Mouse (Mus musculus): ENCODE data around the gene Stk31. TPM values are rescaled to one million over a fixed set of nuclear protein-coding genes. Genes with fewer than 3 reads are reported as not detected.
A peak's percentile ranks its signal among the peaks of the same experiment; 100 is the strongest.
"Not testable (repeated sequence)": the region's sequence is repeated elsewhere in the genome, so short reads cannot be mapped to it uniquely, and the experiment has no call there.

The Stk31 gene
- total RNA-seq (2015; ENCODE audit: low replicate concordance) = not detected in 2 replicates
- not detected in 2 replicates for total RNA-seq (2017; ENCODE audit: low replicate concordance)

GRCm38 (mm10) chr6:49395316-49395715, at the start of gene Stk31:
Gene Stk31 (plus strand): TSS chr6:49395604.
- no peak for ATAC-seq (replicated peaks; ENCODE audit: low FRiP score, poor library complexity, severe bottlenecking)

- no peak for ATAC-seq (replicated peaks; ENCODE audit: low FRiP score, poor library complexity, severe bottlenecking)
These were observed 45.6 kb upstream of the Stk31 start for GRCm38 (mm10) chr6:49349826-49350225.

- ATAC-seq (replicated peaks; ENCODE audit: low FRiP score, poor library complexity, severe bottlenecking) = no peak
These were observed 40.8 kb upstream of the Stk31 start for GRCm38 (mm10) chr6:49354613-49355012.

GRCm38 (mm10) chr6:49355171-49355570, 40.2 kb upstream of the Stk31 start:
- ATAC-seq (replicated peaks; ENCODE audit: low FRiP score, poor library complexity, severe bottlenecking) = no peak

GRCm38 (mm10) chr6:49360420-49360819, 35.0 kb upstream of the Stk31 start:
- ATAC-seq (replicated peaks; ENCODE audit: low FRiP score, poor library complexity, severe bottlenecking) = no peak

GRCm38 (mm10) chr6:49367159-49368054, 28.0 kb upstream of the Stk31 start, which contains the start of gene Fam221a:
Gene Fam221a (plus strand): TSS chr6:49367739.
- ATAC-seq (replicated peaks; ENCODE audit: low FRiP score, poor library complexity, severe bottlenecking) = peak; percentile 87

- no peak for ATAC-seq (replicated peaks; ENCODE audit: low FRiP score, poor library complexity, severe bottlenecking)
These were observed 27.2 kb upstream of the Stk31 start for GRCm38 (mm10) chr6:49368212-49368611.

GRCm38 (mm10) chr6:49372705-49373104, 22.7 kb upstream of the Stk31 start:
- ATAC-seq (replicated peaks; ENCODE audit: low FRiP score, poor library complexity, severe bottlenecking) = no peak

- ATAC-seq (replicated peaks; ENCODE audit: low FRiP score, poor library complexity, severe bottlenecking) = no peak
These were observed 21.5 kb upstream of the Stk31 start for GRCm38 (mm10) chr6:49373943-49374342.

GRCm38 (mm10) chr6:49378328-49378727, 17.1 kb upstream of the Stk31 start:
- ATAC-seq (replicated peaks; ENCODE audit: low FRiP score, poor library complexity, severe bottlenecking) = no peak

- no peak for ATAC-seq (replicated peaks; ENCODE audit: low FRiP score, poor library complexity, severe bottlenecking)
These were observed 1.1 kb upstream of the Stk31 start for GRCm38 (mm10) chr6:49394276-49394675.

- ATAC-seq (replicated peaks; ENCODE audit: low FRiP score, poor library complexity, severe bottlenecking) = no peak
These were observed 2.1 kb downstream of the Stk31 start for GRCm38 (mm10) chr6:49397466-49397865.

GRCm38 (mm10) chr6:49398365-49398764, 3.0 kb downstream of the Stk31 start:
- ATAC-seq (replicated peaks; ENCODE audit: low FRiP score, poor library complexity, severe bottlenecking) = no peak

GRCm38 (mm10) chr6:49410830-49411229, 15.4 kb downstream of the Stk31 start:
- no peak for ATAC-seq (replicated peaks; ENCODE audit: low FRiP score, poor library complexity, severe bottlenecking)

- not testable (repeated sequence) for ATAC-seq (replicated peaks; ENCODE audit: low FRiP score, poor library complexity, severe bottlenecking)
These were observed 17.6 kb downstream of the Stk31 start for GRCm38 (mm10) chr6:49412967-49413366.

GRCm38 (mm10) chr6:49415971-49416370, 20.6 kb downstream of the Stk31 start:
- no peak for ATAC-seq (replicated peaks; ENCODE audit: low FRiP score, poor library complexity, severe bottlenecking)

GRCm38 (mm10) chr6:49437306-49437705, 41.9 kb downstream of the Stk31 start:
- no peak for ATAC-seq (replicated peaks; ENCODE audit: low FRiP score, poor library complexity, severe bottlenecking)

- no peak for ATAC-seq (replicated peaks; ENCODE audit: low FRiP score, poor library complexity, severe bottlenecking)
These were observed 62.7 kb downstream of the Stk31 start for GRCm38 (mm10) chr6:49458112-49458511.

- ATAC-seq (replicated peaks; ENCODE audit: low FRiP score, poor library complexity, severe bottlenecking) = no peak
These were observed 87.8 kb downstream of the Stk31 start for GRCm38 (mm10) chr6:49483205-49483604.

GRCm38 (mm10) chr6:49491526-49491925, 96.1 kb downstream of the Stk31 start:
- no peak for ATAC-seq (replicated peaks; ENCODE audit: low FRiP score, poor library complexity, severe bottlenecking)

- ATAC-seq (replicated peaks; ENCODE audit: low FRiP score, poor library complexity, severe bottlenecking) = no peak
These were observed 123.6 kb downstream of the Stk31 start for GRCm38 (mm10) chr6:49519053-49519452.

All from erythroid progenitor cell, adult 5-6 weeks (primary cell).